Mouse (Mus musculus) kidney, adult 2 months (tissue): ENCODE data around the gene Hspa2.

ENCODE experiments used
- CTCF ChIP-seq: fragments of 200-500 bp; conservative IDR thresholded peaks from 2 replicates; pipeline ENCODE4 v1.5.1; 2011; ENCODE audit warnings: low read depth, mild to moderate bottlenecking, control low read depth, low read length, moderate library complexity, mixed read lengths; ENCODE audit not compliant: insufficient read depth, insufficient read length
- POLR2A ChIP-seq: fragments of 200-500 bp; IDR thresholded peaks from one replicate; pipeline ENCODE4 v1.6.1; 2011; ENCODE audit warnings: low read depth, low read length, control low read depth

GRCm38 (mm10) chr12:76435084-76435483 is 31.1 kb downstream of the Hspa2 start:
- TF ChIP-seq POLR2A (no peak), CTCF (no peak)
